Mouse (Mus musculus) adrenal gland, adult (tissue): Measurements from ENCODE around the gene Nkain4.
A peak's percentile ranks its signal among the peaks of the same experiment; 100 is the strongest.

Source experiments
- DNase-seq, 2 experiments: peaks; one replicate each; pipeline ENCODE4 v3.0.0; 2022 to 2023; ENCODE audit warnings: low spot score in 1 of 2; ENCODE audit not compliant: inconsistent age in 2 of 2

Gene Nkain4

GRCm38 (mm10) chr2:180954061-180955047 lies at the start of gene Nkain4:
TSS of gene Nkain4 (minus strand) at chr2:180954699.
- peak; percentile 27 to 67 for DNase-seq

DNA sequence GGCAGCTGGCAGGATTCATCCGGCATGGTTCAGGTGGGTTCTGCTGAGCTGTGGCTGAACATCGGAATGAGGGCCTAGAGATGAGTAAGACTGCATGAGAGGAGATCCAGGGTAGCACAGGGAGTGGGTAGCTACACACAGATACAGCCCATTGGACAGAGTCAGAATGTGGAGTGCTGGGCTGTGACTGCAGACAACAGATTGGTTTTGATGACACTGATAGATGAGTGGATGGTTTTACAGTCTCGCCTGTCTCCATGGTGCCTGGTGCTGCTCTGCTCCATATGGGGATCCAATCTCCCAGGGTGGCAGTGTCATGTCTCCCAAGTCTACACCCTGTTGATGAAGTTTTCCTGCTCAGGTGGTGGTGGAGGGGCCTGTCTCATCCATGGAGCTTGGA lies 42.4 kb upstream of the Nkain4 start:
- no peak for DNase-seq

GRCm38 (mm10) chr2:180996436-180996835 lies 41.9 kb upstream of the Nkain4 start:
- DNase-seq, result peak; percentile 38 to 79

DNA sequence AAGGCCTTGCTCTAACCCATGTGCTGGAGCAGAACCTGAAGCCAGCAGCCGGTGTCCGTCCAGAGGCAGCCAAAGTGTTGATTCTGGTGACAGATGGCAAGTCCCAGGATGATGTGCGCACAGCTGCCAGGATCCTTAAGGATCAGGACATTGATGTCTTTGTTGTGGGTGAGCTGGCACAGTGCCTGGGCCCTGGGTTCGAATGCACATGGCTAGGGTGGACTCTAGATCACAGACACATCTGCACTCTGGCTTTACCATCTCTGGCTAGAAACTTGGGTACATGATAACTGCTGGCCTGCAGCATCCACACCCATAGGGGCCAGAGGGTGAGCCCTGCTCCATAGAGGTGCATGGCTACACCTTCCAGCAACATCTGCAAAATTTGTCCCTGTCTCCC lies 41.0 kb upstream of the Nkain4 start:
- no peak for DNase-seq

DNA sequence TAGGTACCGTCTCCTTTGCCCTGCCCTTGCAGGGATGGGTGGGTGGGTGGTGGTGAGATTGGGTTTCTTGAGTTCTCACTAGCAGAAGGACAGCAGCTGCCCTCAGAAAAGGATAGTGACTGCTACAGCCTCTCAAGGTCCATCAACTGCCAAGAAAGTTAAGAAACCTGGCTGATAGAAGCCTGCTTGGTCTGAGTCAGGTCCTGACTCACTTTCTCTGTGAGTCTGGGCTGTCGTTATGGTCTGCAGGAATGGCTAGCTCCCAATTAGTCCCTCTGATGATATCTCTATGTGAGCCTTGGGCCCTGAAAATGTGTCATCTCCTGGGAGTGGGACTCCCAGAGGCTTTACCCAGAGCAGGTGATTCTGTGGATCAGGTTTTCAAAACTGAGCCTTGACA lies 39.9 kb upstream of the Nkain4 start:
- DNase-seq, result peak in 1 of 2 experiments; percentile 62

- DNase-seq, result no peak
Observed at GRCm38 (mm10) chr2:180990347-180990746, 35.8 kb upstream of the Nkain4 start.

DNA sequence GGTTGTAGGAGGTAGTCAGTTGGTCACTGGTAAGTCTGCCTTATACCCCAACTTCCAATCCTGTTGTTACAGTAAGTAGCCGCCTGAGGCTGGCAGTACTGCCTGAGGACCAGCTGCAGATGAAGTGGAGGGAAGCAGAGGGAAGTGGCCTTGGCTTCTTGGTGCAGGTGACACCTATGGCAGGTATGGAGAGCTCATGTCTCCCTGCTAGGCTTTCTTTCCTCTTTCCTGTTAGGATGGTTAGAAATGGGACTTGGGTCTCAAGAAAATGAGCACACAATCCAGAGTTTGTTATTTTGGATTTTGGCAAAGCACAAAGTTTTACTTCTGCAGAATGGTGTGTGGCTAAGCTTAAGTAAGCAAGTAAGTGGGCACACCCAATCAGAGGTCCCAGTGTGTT lies 34.4 kb upstream of the Nkain4 start:
- no peak for DNase-seq

DNA sequence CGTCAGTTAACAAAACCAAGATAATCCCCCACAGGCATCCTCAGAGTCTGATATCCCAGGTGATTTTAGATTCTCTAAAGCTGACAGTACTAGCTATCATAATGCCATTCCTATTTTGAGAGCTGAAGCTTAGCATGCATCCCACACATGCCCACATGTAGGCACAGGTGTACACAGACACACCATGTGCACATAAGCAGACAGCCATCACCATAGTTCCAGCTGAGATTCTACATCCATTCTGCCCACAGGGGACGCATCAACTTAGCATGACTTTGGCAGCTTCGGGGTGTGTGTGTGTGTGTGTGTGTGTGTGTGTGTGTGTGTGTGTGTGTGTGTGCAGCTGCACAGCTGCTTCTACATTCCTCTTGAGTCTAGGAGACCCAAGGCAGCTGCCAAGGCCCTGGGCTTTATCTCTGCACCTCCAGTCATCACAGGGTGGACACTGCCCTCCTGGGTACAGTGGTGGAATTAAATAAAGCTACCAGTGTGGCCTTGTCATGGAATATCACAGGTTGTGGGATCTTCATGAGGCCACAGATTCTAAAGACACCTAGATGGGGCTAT lies 33.9 kb upstream of the Nkain4 start:
- no peak for DNase-seq

- no peak for DNase-seq
Observed at GRCm38 (mm10) chr2:180987432-180988030, 33.0 kb upstream of the Nkain4 start.

DNA sequence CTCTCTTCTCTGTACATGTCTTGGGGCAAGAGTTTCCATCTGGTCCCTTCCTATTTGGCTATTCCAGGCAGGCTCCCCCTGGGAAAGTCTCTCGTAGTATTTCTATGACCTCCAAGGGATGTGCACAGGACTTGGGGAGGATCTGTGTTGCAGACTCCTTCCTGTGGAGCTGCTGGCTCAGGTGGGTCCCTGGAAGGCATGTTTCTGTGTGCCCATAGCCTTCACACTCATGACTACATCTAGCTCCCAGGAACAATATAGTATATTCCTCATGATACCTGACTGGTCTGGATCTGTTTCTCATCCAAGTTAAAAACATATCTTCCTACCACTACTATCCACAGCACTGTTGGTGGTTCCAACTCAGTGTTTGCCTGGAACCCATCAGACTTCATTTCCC lies 32.5 kb upstream of the Nkain4 start:
- no peak for DNase-seq

- DNase-seq, result peak in 1 of 2 experiments; percentile 61
Observed at GRCm38 (mm10) chr2:180986449-180986848, 31.9 kb upstream of the Nkain4 start, which contains the start of gene Col20a1. TSS of gene Col20a1 (plus strand) at chr2:180986535.

GRCm38 (mm10) chr2:180985635-180986034 lies 31.1 kb upstream of the Nkain4 start:
- DNase-seq, result peak in 1 of 2 experiments; percentile 60

GRCm38 (mm10) chr2:180981133-180981532 lies 26.6 kb upstream of the Nkain4 start:
- DNase-seq, result no peak

- peak; percentile 94 to 97 for DNase-seq
Observed at GRCm38 (mm10) chr2:180967010-180967763, 12.7 kb upstream of the Nkain4 start, which contains the start of gene Arfgap1. TSS of gene Arfgap1 (plus strand) at chr2:180967225.

GRCm38 (mm10) chr2:180966092-180966882 lies 11.8 kb upstream of the Nkain4 start:
- DNase-seq, result no peak

- DNase-seq, result peak; percentile 82 to 93
Observed at GRCm38 (mm10) chr2:180963956-180964355, 9.5 kb upstream of the Nkain4 start.

GRCm38 (mm10) chr2:180962616-180963308 lies 8.3 kb upstream of the Nkain4 start:
- DNase-seq, result peak; percentile 65 to 76

DNA sequence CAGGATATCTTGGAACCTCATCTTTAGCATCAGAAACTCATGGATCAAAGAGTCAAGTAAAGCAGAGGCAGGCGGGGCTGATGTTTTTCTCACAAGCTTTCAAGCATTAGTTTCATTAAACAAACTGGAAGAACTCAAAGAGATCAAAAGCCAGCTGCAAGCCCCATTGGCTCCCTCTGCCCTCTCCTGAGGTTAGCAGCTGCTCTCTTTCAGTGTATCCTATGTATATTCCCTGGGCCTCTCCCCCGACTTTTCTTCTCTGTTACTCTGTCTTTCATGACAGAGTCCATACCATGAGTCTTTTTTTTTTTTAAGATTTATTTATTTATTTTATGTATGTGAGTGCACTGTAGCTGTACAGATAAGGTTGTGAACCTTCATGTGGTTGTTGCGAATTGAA lies 5.7 kb upstream of the Nkain4 start:
- no peak for DNase-seq

DNA sequence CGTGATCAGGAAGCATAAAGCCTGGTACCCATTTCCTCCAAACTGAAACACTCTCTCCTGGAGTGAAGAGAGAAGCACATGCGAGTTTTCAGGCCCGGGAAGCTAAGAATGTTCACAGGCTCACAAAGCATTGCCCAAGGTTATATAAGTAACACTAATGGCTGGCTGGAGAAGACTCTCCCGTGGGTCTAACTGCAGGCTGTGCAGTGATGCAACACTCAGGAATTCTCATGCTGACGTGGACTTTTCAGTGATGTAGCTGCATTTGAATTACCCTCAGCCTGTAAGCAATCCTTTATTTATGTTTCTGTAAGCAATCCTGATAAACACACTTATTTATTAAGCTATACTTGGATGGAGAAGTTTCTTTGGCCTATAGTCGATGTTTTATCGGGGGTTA lies 5.1 kb upstream of the Nkain4 start:
- DNase-seq, result no peak

- no peak for DNase-seq
Observed at GRCm38 (mm10) chr2:180953638-180954037, 861 bp downstream of the Nkain4 start.
